Mouse (Mus musculus) heart, embryonic 15.5 days (tissue): Measurements from ENCODE around the gene Rgl1. TPM values are rescaled to one million over a fixed set of nuclear protein-coding genes. Genes with fewer than 3 reads are reported as not detected.
"Not testable (repeated sequence)": the region's sequence is repeated elsewhere in the genome, so short reads cannot be mapped to it uniquely, and the experiment has no call there.

ENCODE experiments used
- ATAC-seq: fragments of 200-750 bp; cut with Nextera tagmentation; replicated peaks from 2 replicates; pipeline ENCODE4 v1.8.0; 2017; ENCODE audit warnings: low read depth, moderate TSS enrichment; ENCODE audit not compliant: insufficient number of reproducible peaks, insufficient read depth, low FRiP score
- H3K27ac ChIP-seq: fragments of 300-500 bp; sonication (generic); 2 replicates; pipeline ENCODE4 v1.5.1; 2015; ENCODE audit warnings: mild to moderate bottlenecking, inconsistent platforms
- H3K27me3 ChIP-seq: fragments of 300-500 bp; sonication (generic); 2 replicates; pipeline ENCODE4 v1.6.1; 2015; ENCODE audit warnings: inconsistent platforms
- H3K36me3 ChIP-seq: fragments of 300-500 bp; sonication (generic); 2 replicates; pipeline ENCODE4 v1.6.1; 2015; ENCODE audit warnings: mild to moderate bottlenecking, inconsistent platforms
- H3K4me1 ChIP-seq: fragments of 300-500 bp; sonication (generic); replicated peaks from 2 replicates; pipeline ENCODE4 v1.6.1; 2015; ENCODE audit warnings: inconsistent platforms
- H3K4me2 ChIP-seq: fragments of 300-500 bp; sonication (generic); 2 replicates; pipeline ENCODE4 v1.6.1; 2015; ENCODE audit warnings: inconsistent platforms, mild to moderate bottlenecking, moderate library complexity
- H3K4me3 ChIP-seq: fragments of 300-500 bp; sonication (generic); 2 replicates; pipeline ENCODE4 v1.5.1; 2015; ENCODE audit warnings: mild to moderate bottlenecking, inconsistent platforms
- H3K9ac ChIP-seq: fragments of 300-500 bp; sonication (generic); 2 replicates; pipeline ENCODE4 v1.6.1; 2015; ENCODE audit warnings: mild to moderate bottlenecking, inconsistent platforms
- H3K9me3 ChIP-seq: fragments of 300-500 bp; sonication (generic); replicated peaks from 2 replicates; pipeline ENCODE4 v1.6.1; 2016; ENCODE audit warnings: inconsistent platforms
- WGBS: fragments of 180-500 bp; shearing (Covaris S2); methylation state at CpG from one replicate; pipeline ENCODE4 v1.1.7; 2015; ENCODE audit warnings: mixed read lengths; 5-methylcytosine and 5-hydroxymethylcytosine counted together
- polyA plus RNA-seq: library from polyadenylated mRNA; unstranded; fragments of >200 nt; fragmentation: Nextera tagmentation; extraction: Ambion mirVana; gene quantifications from 2 replicates; pipeline ENCODE4 v1.2.1, GENCODE M21; 2015

The Rgl1 gene
- polyA plus RNA-seq, 1 experiment from 2014 or later, result 64.6 TPM

- no peak for ATAC-seq
- Histone ChIP-seq H3K4me1 (no peaks in the 10 kb centered on the region; the same call in 1 of the 2 replicates), H3K9me3 (no peaks in the 10 kb centered on the region), H3K9ac (no peak overlapping the region), H3K36me3 (no peaks in the 10 kb centered on the region), H3K27ac (no peak overlapping the region), H3K27me3 (no peaks in the 10 kb centered on the region), H3K4me3 (no peak overlapping the region), H3K4me2 (no peak overlapping the region)
- 60% methylated on average over 5 of the region's 5 CpGs for WGBS
Observed at GRCm38 (mm10) chr1:152648052-152648451, 118.1 kb downstream of the Rgl1 start.

DNA sequence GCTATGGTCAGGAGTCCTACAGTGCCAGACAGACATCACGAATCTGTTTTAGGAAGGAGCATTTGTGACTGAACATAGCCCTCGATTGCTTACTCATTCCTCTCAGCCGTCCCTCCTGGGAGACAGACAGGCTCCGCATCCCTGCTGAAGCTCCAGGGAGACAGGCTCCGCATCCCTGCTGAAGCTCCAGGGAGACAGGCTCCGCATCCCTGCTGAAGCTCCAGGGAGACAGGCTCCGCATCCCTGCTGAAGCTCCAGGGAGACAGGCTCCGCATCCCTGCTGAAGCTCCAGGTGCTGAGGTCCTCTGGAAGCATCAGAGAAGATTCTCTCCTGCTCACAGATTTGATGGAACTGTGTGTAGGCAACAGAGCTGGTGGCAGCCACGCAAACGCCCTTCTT lies 123.9 kb downstream of the Rgl1 start:
- H3K9me3 ChIP-seq, H3K4me2 ChIP-seq, ATAC-seq, H3K36me3 ChIP-seq, H3K27me3 ChIP-seq, H3K4me3 ChIP-seq, H3K27ac ChIP-seq, H3K9ac ChIP-seq: not testable (repeated sequence)
- H3K4me1 ChIP-seq, result peaks cover 28% of the 10 kb centered on the region
- 82% methylated on average over 10 of the region's 10 CpGs for WGBS

GRCm38 (mm10) chr1:152640195-152640981 lies 125.8 kb downstream of the Rgl1 start:
- no peak overlapping the region for H3K9ac ChIP-seq
- no peaks in the 10 kb centered on the region for H3K27me3 ChIP-seq
- no peak overlapping the region for H3K4me3 ChIP-seq
- 26% methylated on average over 11 of the region's 11 CpGs for WGBS
- peaks cover 34% of the 10 kb centered on the region for H3K4me1 ChIP-seq
- peak; percentile 84 for ATAC-seq
- 0 out of 2 replicates have a peak overlapping the region, but pooled peaks have one; percentile 5 for H3K4me2 ChIP-seq
- H3K36me3 ChIP-seq, result no peaks in the 10 kb centered on the region
- peak overlapping the region; percentile 89 for H3K27ac ChIP-seq
- no peaks in the 10 kb centered on the region for H3K9me3 ChIP-seq

DNA sequence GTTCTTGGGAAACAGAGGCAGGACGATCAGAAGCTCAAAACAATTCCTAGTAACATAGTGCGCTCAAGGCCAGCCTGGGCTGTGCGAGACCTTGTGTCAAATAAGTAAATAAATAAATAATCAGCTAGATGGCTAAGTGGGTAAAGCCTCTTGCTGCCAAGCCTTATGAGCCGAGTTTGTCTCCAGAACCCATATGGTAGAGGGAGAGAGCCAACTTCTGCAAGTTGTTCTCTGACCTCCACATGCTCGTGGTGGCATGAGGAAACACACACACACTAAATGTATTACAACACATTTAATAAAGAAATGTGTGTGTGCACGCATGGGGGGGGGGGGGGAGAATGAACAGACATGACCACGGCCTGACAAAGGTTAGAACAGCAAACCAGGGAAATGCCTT lies 126.8 kb downstream of the Rgl1 start:
- H3K36me3 ChIP-seq, result no peaks in the 10 kb centered on the region
- no peak overlapping the region for H3K9ac ChIP-seq
- H3K4me3 ChIP-seq, result no peak overlapping the region
- H3K4me1 ChIP-seq, result peaks cover 34% of the 10 kb centered on the region
- H3K4me2 ChIP-seq, result no peak overlapping the region
- H3K27me3 ChIP-seq, result no peaks in the 10 kb centered on the region
- ATAC-seq, result no peak
- 87% methylated on average over 7 of the region's 7 CpGs for WGBS
- H3K27ac ChIP-seq, result peak overlapping the region; percentile 89
- no peaks in the 10 kb centered on the region for H3K9me3 ChIP-seq

- H3K4me2 ChIP-seq, result no peak overlapping the region
- 77% methylated on average over 5 of the region's 5 CpGs for WGBS
- no peaks in the 10 kb centered on the region for H3K27me3 ChIP-seq
- H3K4me1 ChIP-seq, result peaks cover 12% of the 10 kb centered on the region
- H3K27ac ChIP-seq, result no peak overlapping the region
- no peaks in the 10 kb centered on the region for H3K36me3 ChIP-seq
- H3K4me3 ChIP-seq, result no peak overlapping the region
- no peaks in the 10 kb centered on the region for H3K9me3 ChIP-seq
- H3K9ac ChIP-seq, result no peak overlapping the region
- ATAC-seq, result no peak
Observed at GRCm38 (mm10) chr1:152634638-152635037, 131.5 kb downstream of the Rgl1 start.

- Histone ChIP-seq H3K27ac (no peak overlapping the region), H3K9ac (no peak overlapping the region), H3K27me3 (no peaks in the 10 kb centered on the region), H3K4me3 (no peak overlapping the region), H3K4me2 (no peak overlapping the region), H3K4me1 (peaks cover 7% of the 10 kb centered on the region), H3K36me3 (no peaks in the 10 kb centered on the region), H3K9me3 (no peaks in the 10 kb centered on the region)
- no peak for ATAC-seq
- WGBS, result 73% methylated on average over 3 of the region's 3 CpGs
Observed at GRCm38 (mm10) chr1:152629780-152630179, 136.4 kb downstream of the Rgl1 start.

GRCm38 (mm10) chr1:152625651-152626050 lies 140.5 kb downstream of the Rgl1 start:
- Histone ChIP-seq H3K4me3 (peak overlapping the region; percentile 72), H3K4me2 (peak overlapping the region; percentile 74), H3K36me3 (no peaks in the 10 kb centered on the region), H3K27ac (peak overlapping the region; percentile 97), H3K4me1 (peaks cover 39% of the 10 kb centered on the region), H3K9ac (peak overlapping the region; percentile 86; the same call in 1 of the 2 replicates), H3K27me3 (no peaks in the 10 kb centered on the region), H3K9me3 (no peaks in the 10 kb centered on the region)
- ATAC-seq, result no peak

- under 1% methylated on average over 61 of the region's 61 CpGs for WGBS
Observed at GRCm38 (mm10) chr1:152624644-152625454, 141.3 kb downstream of the Rgl1 start.

GRCm38 (mm10) chr1:152623375-152624270 lies 142.5 kb downstream of the Rgl1 start:
- WGBS, result 16% methylated on average over 12 of the region's 12 CpGs
- peak overlapping the region; percentile 72 for H3K4me3 ChIP-seq
- peaks cover 4% of the 10 kb centered on the region; the same call in 1 of the 2 replicates for H3K36me3 ChIP-seq
- peaks cover 60% of the 10 kb centered on the region for H3K4me1 ChIP-seq
- peak overlapping the region; percentile 74 for H3K4me2 ChIP-seq
- H3K27ac ChIP-seq, result peak overlapping the region; percentile 97
- no peaks in the 10 kb centered on the region for H3K9me3 ChIP-seq
- no peak for ATAC-seq
- peak overlapping the region; percentile 86 for H3K9ac ChIP-seq
- H3K27me3 ChIP-seq, result no peaks in the 10 kb centered on the region

More at GRCm38 (mm10) chr1:152624644-152625454, 141.3 kb downstream of the Rgl1 start:
- peak overlapping the region; percentile 72 for H3K4me3 ChIP-seq
- no peaks in the 10 kb centered on the region for H3K27me3 ChIP-seq
- no peaks in the 10 kb centered on the region for H3K9me3 ChIP-seq
- H3K4me1 ChIP-seq, result peaks cover 47% of the 10 kb centered on the region
- peak overlapping the region; percentile 97 for H3K27ac ChIP-seq
- peak overlapping the region; percentile 86 for H3K9ac ChIP-seq
- peak; percentile 76 for ATAC-seq
- H3K36me3 ChIP-seq, result no peaks in the 10 kb centered on the region
- peak overlapping the region; percentile 74 for H3K4me2 ChIP-seq

DNA sequence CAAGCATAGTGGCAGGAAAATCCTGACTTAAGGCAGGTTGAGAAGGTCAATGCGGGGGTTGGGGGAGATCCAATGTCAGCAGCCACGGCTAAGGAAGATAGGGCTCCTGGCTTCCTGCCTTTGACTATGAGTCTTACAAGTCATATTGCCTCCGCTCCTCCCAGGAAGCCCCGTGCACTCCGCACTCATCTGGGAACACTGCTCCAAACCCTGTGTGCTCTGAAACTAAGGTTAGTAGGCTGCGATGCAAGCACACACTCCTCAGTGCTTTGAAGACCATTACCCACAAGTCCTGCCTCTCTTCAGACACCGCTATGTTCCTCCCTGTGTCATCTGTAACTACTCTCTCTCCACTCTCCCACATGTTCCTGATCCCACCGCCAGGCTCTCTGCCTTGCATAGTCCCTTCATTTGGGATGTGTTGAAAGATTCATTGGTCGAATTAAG lies 143.4 kb downstream of the Rgl1 start:
- Histone ChIP-seq H3K27me3 (no peaks in the 10 kb centered on the region), H3K4me1 (peaks cover 66% of the 10 kb centered on the region), H3K4me3 (peak overlapping the region; percentile 72), H3K36me3 (peaks cover 7% of the 10 kb centered on the region; the same call in 1 of the 2 replicates), H3K9ac (peak overlapping the region; percentile 86), H3K9me3 (no peaks in the 10 kb centered on the region), H3K4me2 (peak overlapping the region; percentile 74), H3K27ac (peak overlapping the region; percentile 97)
- no peak for ATAC-seq
- WGBS, result 31% methylated on average over 9 of the region's 9 CpGs
